Comparison of ENCODE assay signal across 12 mouse cellular contexts in the genomic region with DNA sequence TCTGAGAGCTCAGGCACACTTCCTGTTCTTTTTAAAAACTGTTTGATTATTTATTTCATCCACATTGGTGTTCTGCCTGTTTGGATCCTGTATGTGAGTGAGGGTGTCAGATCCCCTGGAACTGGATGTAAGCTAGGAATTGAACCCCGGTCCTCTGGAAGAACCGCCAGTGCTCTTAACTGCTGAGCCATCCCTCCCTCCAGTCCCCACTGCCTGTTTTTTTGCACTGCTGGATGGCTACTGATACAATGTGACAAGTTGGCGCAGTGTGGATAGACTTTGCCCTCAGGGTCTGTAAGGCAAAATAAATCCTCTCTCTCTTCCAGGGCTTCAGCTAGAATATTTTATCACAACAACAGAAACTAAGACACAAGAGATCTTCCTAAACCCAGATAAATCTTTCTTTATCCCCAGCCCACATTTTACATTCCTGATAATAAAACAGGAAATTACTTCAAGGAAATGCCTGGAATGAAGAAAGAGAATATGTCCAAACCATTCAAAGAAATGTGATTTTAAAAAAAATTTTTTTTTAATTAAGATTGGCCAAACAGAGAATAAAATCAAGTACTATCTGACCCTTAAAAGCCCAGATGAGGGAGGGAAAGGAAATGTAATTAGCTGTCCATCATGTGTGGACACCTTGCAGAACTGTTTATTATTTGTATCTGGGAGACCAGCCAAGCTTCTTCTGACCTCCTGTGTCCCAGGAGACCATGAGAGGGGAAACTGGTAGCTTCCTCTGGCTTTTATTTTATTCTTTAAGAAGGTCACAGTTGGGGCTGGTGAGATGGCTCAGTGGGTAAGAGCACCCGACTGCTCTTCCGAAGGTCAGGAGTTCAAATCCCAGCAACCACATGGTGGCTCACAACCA. TPM values are rescaled to one million over a fixed set of nuclear protein-coding genes. Genes with fewer than 3 reads are reported as not detected.
DNase-seq lines count a peak whose midpoint lies in the region; ATAC-seq lines count a peak whose summit lies in the region.
"Had no signal": no experiment of that assay in that cellular context is flagged by ENCODE, and none has a peak within 500 bp of the region (broad histone marks: within the 10 kb centered on the region; RNA-seq: fewer than 3 reads in every experiment).

No protein-coding gene starts in this region.

- no peaks in the 10 kb centered on the region for H3K9me3 ChIP-seq in liver, embryonic 12.5 days (replicated peaks)
- no peaks in the 10 kb centered on the region for H3K9me3 ChIP-seq in liver, embryonic 11.5 days (ENCODE audit: control insufficient read depth, low read length)
- H3K9me3 ChIP-seq in forebrain, embryonic 16.5 days (ENCODE audit: control insufficient read depth, low read length) = no peaks in the 10 kb centered on the region
- H3K9me3 ChIP-seq: midbrain, embryonic 10.5 days; neural tube, embryonic 13.5 days had no signal

- H3K36me3 ChIP-seq in liver, embryonic 12.5 days = no peaks in the 10 kb centered on the region
- no peaks in the 10 kb centered on the region for H3K36me3 ChIP-seq in liver, embryonic 11.5 days (ENCODE audit: control insufficient read depth, insufficient read depth, low read length)
- H3K36me3 ChIP-seq in forebrain, embryonic 16.5 days (ENCODE audit: control insufficient read depth, insufficient read depth) = no peaks in the 10 kb centered on the region
- H3K36me3 ChIP-seq: midbrain, embryonic 10.5 days; neural tube, embryonic 13.5 days had no signal

- no peaks in the 10 kb centered on the region for H3K27me3 ChIP-seq in liver, embryonic 12.5 days (replicated peaks)
- H3K27me3 ChIP-seq in liver, embryonic 11.5 days (replicated peaks; ENCODE audit: control insufficient read depth, insufficient read depth, low read length) = no peaks in the 10 kb centered on the region
- H3K27me3 ChIP-seq in forebrain, embryonic 16.5 days (replicated peaks; ENCODE audit: control insufficient read depth, insufficient read depth, low read length) = no peaks in the 10 kb centered on the region
- H3K27me3 ChIP-seq: neural tube, embryonic 13.5 days had no signal

- no peak overlapping the region for H3K4me3 ChIP-seq in liver, embryonic 12.5 days
- no peak overlapping the region for H3K4me3 ChIP-seq in liver, embryonic 11.5 days (ENCODE audit: low read depth, low read length)
- no peak overlapping the region for H3K4me3 ChIP-seq in brown adipose tissue, adult 24 weeks (ENCODE audit: insufficient read depth, low read depth, low read length)
- H3K4me3 ChIP-seq in forebrain, embryonic 16.5 days (replicated peaks; ENCODE audit: low read length) = no peak overlapping the region
- H3K4me3 ChIP-seq: midbrain, embryonic 10.5 days; neural tube, embryonic 13.5 days had no signal

- H3K9ac ChIP-seq in liver, embryonic 12.5 days = no peak overlapping the region
- H3K9ac ChIP-seq in liver, embryonic 11.5 days (ENCODE audit: low read depth, low read length) = no peak overlapping the region
- no peak overlapping the region for H3K9ac ChIP-seq in forebrain, embryonic 16.5 days (replicated peaks; ENCODE audit: low read depth, low read length)
- H3K9ac ChIP-seq: neural tube, embryonic 13.5 days had no signal

- ATAC-seq in liver, embryonic 12.5 days = no peak
- no peak for ATAC-seq in liver, embryonic 11.5 days (replicated peaks; ENCODE audit: low FRiP score)
- no peak for ATAC-seq in forebrain, embryonic 16.5 days

- WGBS in liver, embryonic 12.5 days (ENCODE audit: insufficient replicate concordance) = 74% methylated on average over 5 of the region's 5 CpGs
- WGBS in liver, embryonic 11.5 days = 72% methylated on average over 5 of the region's 5 CpGs
- 92% methylated on average over 5 of the region's 5 CpGs for WGBS in forebrain, embryonic 16.5 days

- no peak overlapping the region for H3K4me2 ChIP-seq in liver, embryonic 12.5 days
- H3K4me2 ChIP-seq in liver, embryonic 11.5 days = no peak overlapping the region
- no peak overlapping the region for H3K4me2 ChIP-seq in forebrain, embryonic 16.5 days (ENCODE audit: low read length)
- H3K4me2 ChIP-seq: neural tube, embryonic 13.5 days had no signal

- peaks cover 40% of the 10 kb centered on the region for H3K4me1 ChIP-seq in liver, embryonic 12.5 days
- peaks cover 13% of the 10 kb centered on the region for H3K4me1 ChIP-seq in liver, embryonic 11.5 days (replicated peaks; ENCODE audit: control insufficient read depth, insufficient read depth, low read length)
- no peaks in the 10 kb centered on the region for H3K4me1 ChIP-seq in brown adipose tissue, adult 24 weeks (ENCODE audit: control insufficient read depth, insufficient read depth, insufficient read length, low read length)
- no peaks in the 10 kb centered on the region for H3K4me1 ChIP-seq in forebrain, embryonic 16.5 days (replicated peaks; ENCODE audit: control insufficient read depth, insufficient read depth, low read length)

- no peak for DNase-seq in liver, embryonic 11.5 days (ENCODE audit: low spot score)
- DNase-seq in kidney, postnatal 10 days = peak; percentile 56
- DNase-seq in retina, embryonic 14.5 days (ENCODE audit: low spot score) = peak; percentile 38
- DNase-seq in urinary bladder, postnatal 25 days (ENCODE audit: low spot score) = no peak
- DNase-seq: adrenal gland, postnatal 10 days; cerebellum, postnatal 10 days; right cerebral cortex, postnatal 25 days had no signal

- 0 out of 2 replicates have a peak overlapping the region, but pooled peaks have one; percentile 11 for H3K27ac ChIP-seq in liver, embryonic 12.5 days
- no peak overlapping the region for H3K27ac ChIP-seq in liver, embryonic 11.5 days (ENCODE audit: low read depth, low read length)
- H3K27ac ChIP-seq in brown adipose tissue, adult 24 weeks (replicated peaks; ENCODE audit: low read depth, low read length) = peak overlapping the region; percentile 48; the same call in 1 of the 2 replicates
- no peak overlapping the region for H3K27ac ChIP-seq in forebrain, embryonic 16.5 days (ENCODE audit: low read length)
- H3K27ac ChIP-seq: midbrain, embryonic 10.5 days; neural tube, embryonic 13.5 days had no signal

RNA-seq across cellular contexts. Expression of gene Mgarp, which starts 16.5 kb away (rescaled TPM):
- polyA plus RNA-seq in liver, embryonic 12.5 days (2016; fragmentation: Nextera tagmentation; extraction: Ambion mirVana) = 1.3 and 1.7 TPM in 2 replicates
- polyA plus RNA-seq in liver, embryonic 11.5 days (2014; fragmentation: Nextera tagmentation; extraction: Ambion mirVana) = 4.6 and 5.2 TPM in 2 replicates
- not detected in 2 replicates for polyA plus RNA-seq in brown adipose tissue, adult 24 weeks (2012; ENCODE audit: insufficient read depth, insufficient read length, missing spikeins)
- polyA plus RNA-seq in forebrain, embryonic 16.5 days (2015; fragmentation: Nextera tagmentation; extraction: Ambion mirVana) = 0.44 and 1.4 TPM in 2 replicates

RNA-seq across cellular contexts. Expression of gene Ndufc1, which starts 28.8 kb away (rescaled TPM):
- 539 and 560 TPM in 2 replicates for polyA plus RNA-seq in liver, embryonic 12.5 days (2016; fragmentation: Nextera tagmentation; extraction: Ambion mirVana)
- polyA plus RNA-seq in liver, embryonic 11.5 days (2014; fragmentation: Nextera tagmentation; extraction: Ambion mirVana) = 692 and 701 TPM in 2 replicates
- 1,941 and 2,055 TPM in 2 replicates for polyA plus RNA-seq in brown adipose tissue, adult 24 weeks (2012; ENCODE audit: insufficient read depth, insufficient read length, missing spikeins)
- 619 and 639 TPM in 2 replicates for polyA plus RNA-seq in forebrain, embryonic 16.5 days (2015; fragmentation: Nextera tagmentation; extraction: Ambion mirVana)

RNA-seq across cellular contexts. Expression of gene Naa15, which starts 34.9 kb away (rescaled TPM):
- polyA plus RNA-seq in liver, embryonic 12.5 days (2016; fragmentation: Nextera tagmentation; extraction: Ambion mirVana) = 41.9 and 49.9 TPM in 2 replicates
- polyA plus RNA-seq in liver, embryonic 11.5 days (2014; fragmentation: Nextera tagmentation; extraction: Ambion mirVana) = 48.4 and 50.6 TPM in 2 replicates
- 22.5 and 26.8 TPM in 2 replicates for polyA plus RNA-seq in brown adipose tissue, adult 24 weeks (2012; ENCODE audit: insufficient read depth, insufficient read length, missing spikeins)
- 49.9 and 56.5 TPM in 2 replicates for polyA plus RNA-seq in forebrain, embryonic 16.5 days (2015; fragmentation: Nextera tagmentation; extraction: Ambion mirVana)

RNA-seq across cellular contexts. Expression of gene Elf2, which starts 39.6 kb away (rescaled TPM):
- 21.8 and 24.6 TPM in 2 replicates for polyA plus RNA-seq in liver, embryonic 12.5 days (2016; fragmentation: Nextera tagmentation; extraction: Ambion mirVana)
- polyA plus RNA-seq in liver, embryonic 11.5 days (2014; fragmentation: Nextera tagmentation; extraction: Ambion mirVana) = 36.5 and 37.9 TPM in 2 replicates
- 20.0 and 24.1 TPM in 2 replicates for polyA plus RNA-seq in brown adipose tissue, adult 24 weeks (2012; ENCODE audit: insufficient read depth, insufficient read length, missing spikeins)
- polyA plus RNA-seq in forebrain, embryonic 16.5 days (2015; fragmentation: Nextera tagmentation; extraction: Ambion mirVana) = 46.2 and 54.9 TPM in 2 replicates

Comparison
In these comparisons a context has a peak if more than half of its experiments do, and no peak if none do; other contexts are left out.
1. H3K27ac ChIP-seq: peak in liver, embryonic 12.5 days (single experiment) and brown adipose tissue, adult 24 weeks (single experiment); none in liver, embryonic 11.5 days (single experiment) and forebrain, embryonic 16.5 days (single experiment).
2. DNase-seq: peak in kidney, postnatal 10 days (single experiment) and retina, embryonic 14.5 days (single experiment); none in liver, embryonic 11.5 days (single experiment) and urinary bladder, postnatal 25 days (single experiment).